Mouse (Mus musculus): Measurements from ENCODE around the gene Samd4b.
"Not testable (repeated sequence)": the region's sequence is repeated elsewhere in the genome, so short reads cannot be mapped to it uniquely, and the experiment has no call there.

Gene Samd4b

DNA sequence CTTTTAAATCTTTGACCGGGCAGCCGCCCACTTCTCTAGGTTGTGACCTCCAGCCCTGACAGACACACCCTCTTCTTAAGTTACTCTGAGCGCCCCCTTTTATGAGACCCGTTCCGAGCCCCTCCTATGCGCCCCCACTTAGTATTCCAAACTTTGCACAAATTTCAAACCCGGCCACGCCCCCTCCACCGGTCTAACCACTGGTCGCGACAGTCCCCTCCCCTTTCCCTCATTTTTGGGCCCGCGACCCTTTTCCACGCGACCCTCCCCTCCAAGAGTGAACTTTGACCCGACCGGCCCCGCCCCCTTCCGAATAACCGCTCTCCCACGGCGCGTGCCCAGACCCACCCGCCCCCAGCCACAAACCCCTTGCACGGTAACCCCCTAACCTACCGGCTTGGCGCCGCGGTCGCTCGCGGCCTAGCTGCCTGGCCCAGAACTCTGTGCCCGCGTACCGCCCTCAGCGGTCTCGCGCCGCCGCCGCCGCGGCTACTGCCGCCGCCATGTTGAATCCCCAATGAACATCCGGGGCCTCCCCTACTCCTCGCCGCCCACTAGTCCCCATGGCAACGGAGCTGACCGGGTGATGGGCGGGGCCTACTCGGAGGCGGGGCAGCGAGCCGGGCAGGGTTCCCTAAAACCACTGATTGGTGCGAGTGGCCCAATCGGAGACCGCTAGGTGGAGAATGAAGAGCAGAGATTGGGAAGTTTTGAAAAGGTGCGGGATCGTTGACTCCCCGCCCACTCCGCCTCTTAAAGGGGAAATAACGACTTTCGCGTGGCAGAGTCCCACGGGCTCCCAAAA is at the start of gene Samd4b, which contains the start of gene Pak4:
Gene Samd4b, minus strand, starts transcription at position 503 of the 805 bp plus-strand sequence.
Gene Pak4, minus strand, starts transcription at position 544 of the 805 bp plus-strand sequence.
- DNase-seq (ENCODE audit: extremely low read depth, insufficient read length, low spot score) = peak; percentile 96

DNA sequence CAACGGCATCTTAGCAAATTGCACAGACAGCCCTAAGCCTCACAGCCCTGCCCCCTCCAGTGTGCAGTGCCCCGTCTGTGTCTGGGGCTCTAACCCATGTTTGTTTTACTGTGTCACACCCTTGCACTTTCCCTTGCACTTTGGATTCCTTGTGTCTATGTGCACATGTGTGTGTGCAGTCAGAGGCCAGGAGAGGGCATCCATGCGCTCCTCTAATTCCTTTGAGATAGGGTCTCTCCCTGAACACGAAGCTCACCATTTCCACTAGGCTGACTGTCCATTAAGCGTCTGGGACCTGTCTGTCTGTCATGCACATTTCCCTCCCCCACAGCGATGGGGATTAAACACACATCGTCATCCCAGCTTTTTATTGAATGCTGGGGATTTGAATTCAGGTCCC is 49.1 kb upstream of the Samd4b start:
- no peak for DNase-seq (ENCODE audit: extremely low read depth, insufficient read length, low spot score)

DNA sequence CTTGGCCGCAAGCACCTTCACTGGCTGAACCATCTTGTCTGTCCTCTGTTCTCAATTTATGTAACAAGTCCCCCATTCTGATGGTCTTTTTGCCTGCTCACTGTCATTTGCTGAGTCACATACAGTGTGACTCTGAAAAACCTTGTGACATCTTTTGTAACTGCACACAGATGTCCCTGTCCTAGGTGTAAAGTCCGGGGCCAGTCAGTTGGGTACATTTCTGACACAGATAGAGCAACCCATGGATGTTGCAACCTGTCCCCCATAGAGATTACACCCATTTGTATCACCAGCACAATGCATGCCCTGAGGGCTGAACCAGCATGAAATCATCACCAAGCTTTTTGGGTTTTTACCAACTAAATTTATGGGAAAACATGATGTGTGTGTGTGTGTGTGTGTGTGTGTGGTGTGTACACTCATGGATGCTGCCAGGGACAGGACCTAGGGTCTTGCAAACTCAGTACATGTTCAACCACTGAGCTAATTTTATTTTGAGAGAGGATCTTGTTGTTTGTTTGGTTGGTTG is 48.1 kb upstream of the Samd4b start:
- DNase-seq (ENCODE audit: extremely low read depth, insufficient read length, low spot score) = no peak

DNA sequence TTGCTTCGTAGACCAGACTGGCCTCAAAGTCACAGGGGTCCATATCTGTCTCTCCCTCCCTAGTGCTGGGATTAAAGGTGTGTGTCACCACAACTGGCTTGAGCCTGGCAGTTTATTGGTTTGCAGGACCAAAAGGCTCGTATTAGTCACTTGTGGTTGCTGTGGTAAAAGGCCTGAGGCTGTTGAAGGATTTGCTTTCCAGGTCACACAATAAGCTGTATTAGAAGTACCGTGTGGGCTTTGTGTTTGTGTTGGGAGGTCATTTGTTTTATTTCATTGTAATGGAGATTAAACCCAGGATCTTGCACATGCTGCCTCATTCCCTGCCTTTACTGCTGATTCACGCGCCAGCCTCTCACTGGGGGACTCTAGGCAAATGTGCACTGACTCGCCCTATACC is 47.4 kb upstream of the Samd4b start:
- DNase-seq (ENCODE audit: extremely low read depth, insufficient read length, low spot score) = peak; percentile 45

DNA sequence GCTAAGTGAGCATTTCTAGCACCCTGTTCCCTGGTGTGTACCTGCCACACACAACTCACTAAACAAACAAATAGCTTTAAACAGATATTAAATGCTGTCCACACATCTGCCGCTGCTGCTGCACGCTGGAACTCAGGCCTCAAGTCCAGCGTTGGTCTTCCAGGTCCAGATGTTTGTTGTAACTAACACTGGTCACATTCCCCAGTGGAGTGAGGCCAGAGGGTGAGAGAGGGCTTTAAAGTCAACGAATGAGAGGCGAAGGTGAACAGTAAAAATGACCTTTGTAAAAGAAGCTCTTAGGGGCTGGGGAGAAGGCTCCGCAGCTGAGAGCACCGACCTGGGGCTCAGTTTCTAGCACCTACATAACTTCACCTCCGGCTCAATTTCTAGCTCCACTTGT is 43.6 kb upstream of the Samd4b start:
- DNase-seq (ENCODE audit: extremely low read depth, insufficient read length, low spot score) = no peak

DNA sequence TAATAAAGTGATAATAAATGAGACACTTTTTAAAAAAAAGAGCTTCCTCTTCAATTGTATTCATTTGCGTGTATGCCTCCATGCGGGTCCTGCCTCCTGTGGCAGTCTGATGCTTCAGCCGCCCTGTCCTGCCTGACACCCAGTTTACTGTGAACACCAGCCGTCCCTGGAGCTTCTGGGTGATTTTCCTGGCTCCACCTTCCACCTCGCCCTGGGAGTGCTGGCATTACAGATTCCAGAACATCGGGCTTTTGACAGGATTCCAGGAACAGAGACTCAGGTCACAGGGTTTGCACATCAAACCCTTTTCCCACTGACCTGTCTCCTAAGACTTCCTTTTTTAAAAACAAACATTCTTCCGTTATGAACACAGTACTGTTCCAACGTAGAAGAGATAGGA is 39.6 kb upstream of the Samd4b start:
- DNase-seq (ENCODE audit: extremely low read depth, insufficient read length, low spot score) = no peak

DNA sequence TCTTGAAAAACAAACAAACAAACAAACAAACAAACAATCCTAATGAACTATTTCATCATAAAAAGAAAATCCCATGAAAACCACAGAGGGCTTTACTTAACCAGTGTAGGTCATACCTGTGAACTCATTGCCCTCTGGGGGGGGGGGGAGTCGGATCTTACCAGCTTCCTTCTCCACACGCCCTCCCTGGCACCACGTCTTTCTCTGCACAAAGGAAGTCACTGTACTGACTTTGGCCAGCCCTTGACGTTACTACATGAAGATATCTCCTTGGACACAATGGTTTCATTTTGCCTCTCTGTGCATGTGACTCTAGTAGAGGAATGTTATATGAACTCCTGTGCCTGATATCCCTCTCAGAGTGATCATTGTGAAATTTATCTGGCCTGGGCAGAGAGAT is 36.2 kb upstream of the Samd4b start:
- no peak for DNase-seq (ENCODE audit: extremely low read depth, insufficient read length, low spot score)

DNA sequence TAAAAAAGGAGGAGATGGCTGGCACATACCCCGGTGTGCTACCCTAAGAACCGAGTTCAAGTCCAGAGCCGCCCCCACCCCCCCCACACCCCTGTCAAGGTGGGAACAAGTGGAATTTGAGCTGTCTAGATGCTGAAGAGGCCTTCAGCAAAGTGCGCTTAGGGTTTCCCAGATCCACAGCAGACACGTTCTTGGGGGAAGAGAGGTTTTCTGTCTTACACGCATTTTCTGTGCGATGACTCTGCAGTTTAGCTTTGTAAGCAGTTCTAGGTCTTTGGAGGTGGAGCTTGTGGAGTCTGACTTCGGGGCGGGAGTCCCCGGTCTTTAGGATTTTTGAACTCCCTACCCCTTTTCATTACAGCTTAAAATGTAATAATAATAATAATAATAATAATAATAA is 33.1 kb upstream of the Samd4b start, which contains the start of gene Acp7:
Gene Acp7, minus strand, starts transcription at position 260 of the 400 bp plus-strand sequence.
- DNase-seq (ENCODE audit: extremely low read depth, insufficient read length, low spot score) = no peak

DNA sequence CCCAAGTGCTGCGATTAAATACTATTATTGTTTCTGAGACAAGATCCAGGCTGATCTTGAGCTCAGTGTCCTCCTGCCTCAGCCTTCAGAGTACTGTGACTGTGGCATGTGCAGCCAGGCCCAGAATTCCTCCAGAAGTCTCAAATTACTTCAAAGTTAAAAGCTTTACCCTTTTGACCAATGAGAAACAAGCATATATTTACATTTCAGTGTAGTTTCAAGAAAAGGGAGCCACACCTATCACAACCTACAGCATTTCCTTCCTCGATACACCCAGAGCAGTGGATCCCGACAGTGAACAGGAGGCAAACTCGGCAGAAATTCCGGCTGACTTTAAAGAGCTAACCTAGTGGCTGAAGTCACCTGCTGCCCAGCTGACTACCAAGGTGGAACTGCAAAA is 26.8 kb upstream of the Samd4b start:
- DNase-seq (ENCODE audit: extremely low read depth, insufficient read length, low spot score) = no peak

DNA sequence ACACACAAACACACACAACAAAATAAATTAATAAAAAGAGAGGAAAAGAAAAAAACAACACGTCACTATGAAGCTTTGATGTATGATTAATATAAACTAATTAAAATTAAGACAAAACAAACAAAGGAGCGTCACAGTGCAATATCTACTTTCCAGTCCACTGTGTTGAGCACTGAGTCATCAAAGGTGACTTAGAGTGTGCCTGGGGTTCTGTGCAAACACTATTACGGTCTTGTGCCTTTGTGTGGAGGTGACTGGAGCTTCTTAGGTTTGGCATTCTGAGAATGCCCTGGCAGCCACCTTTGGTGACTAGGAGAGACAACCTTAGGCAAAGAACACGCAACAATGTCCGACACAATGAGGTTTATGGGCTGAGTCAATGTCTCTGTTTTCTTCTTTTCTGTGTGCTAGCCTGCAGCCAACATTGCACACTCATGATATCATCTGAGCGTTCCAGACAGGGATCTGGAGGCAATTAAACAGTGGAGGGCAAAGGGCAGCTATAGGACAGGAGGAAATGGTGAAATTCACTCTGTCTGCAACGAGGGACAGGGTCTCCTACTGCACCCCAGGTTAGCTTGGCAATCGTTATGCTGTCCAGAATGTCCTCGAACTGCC is 21.3 kb upstream of the Samd4b start:
- no peak for DNase-seq (ENCODE audit: extremely low read depth, insufficient read length, low spot score)

DNA sequence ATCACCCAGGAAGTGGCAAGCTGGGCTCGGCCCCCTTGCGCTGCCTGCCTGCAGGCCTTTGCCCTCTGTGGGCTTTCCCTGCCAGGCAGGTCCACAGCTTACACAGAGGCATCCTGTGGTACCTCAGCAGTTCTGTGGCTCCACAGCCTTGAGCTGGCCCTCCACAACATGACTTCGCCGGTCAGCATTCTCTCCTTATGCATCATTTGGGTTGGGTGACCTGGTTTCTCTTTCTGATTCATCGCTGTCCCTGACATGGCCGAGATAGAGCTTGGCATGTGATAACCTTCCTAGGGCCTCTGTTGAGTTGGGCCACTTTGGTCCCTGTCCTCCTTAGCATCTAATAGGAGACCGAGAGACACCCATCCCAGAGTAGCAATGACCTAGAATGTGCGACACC is 8.0 kb upstream of the Samd4b start:
- peak; percentile 36 for DNase-seq (ENCODE audit: extremely low read depth, insufficient read length, low spot score)

DNA sequence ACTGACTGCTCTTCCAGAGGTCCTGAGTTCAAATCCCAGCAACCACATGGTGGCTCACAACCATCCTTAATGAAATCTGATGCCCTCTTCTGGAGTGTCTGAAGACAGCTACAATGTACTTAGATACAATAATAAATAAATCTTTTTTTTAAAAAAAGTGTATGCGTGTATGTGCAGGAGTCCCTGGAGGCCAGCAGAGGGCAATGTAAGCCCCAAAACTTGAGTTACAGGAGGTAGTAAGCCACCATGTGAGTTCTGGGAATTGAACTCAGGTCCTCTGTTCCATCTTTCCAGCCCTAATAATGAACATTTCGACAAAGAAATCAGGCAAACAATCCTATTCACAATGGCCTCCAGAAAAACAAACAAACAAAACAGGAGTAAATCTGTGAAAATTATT is 5.8 kb upstream of the Samd4b start:
- not testable (repeated sequence) for DNase-seq (ENCODE audit: extremely low read depth, insufficient read length, low spot score)

DNA sequence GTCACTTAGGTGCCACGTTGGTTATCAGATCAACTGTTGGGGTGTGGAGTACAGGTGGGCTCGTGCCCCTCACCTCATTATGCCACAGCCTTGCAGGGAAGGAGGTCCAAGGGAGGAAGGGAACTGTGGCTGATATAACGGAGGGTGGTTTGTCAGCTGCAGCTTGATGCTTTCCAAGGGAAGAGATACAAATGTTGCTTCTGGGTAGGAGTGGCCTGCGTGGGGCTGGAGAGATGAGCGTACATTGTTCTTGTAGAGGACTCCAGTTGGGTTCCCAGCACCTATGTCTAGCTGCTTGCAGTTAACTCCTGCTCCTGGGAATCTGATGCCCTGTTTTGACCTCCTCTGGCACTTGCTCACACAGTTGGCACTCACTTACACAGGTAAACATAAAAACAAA is 5.2 kb upstream of the Samd4b start:
- DNase-seq (ENCODE audit: extremely low read depth, insufficient read length, low spot score) = no peak

DNA sequence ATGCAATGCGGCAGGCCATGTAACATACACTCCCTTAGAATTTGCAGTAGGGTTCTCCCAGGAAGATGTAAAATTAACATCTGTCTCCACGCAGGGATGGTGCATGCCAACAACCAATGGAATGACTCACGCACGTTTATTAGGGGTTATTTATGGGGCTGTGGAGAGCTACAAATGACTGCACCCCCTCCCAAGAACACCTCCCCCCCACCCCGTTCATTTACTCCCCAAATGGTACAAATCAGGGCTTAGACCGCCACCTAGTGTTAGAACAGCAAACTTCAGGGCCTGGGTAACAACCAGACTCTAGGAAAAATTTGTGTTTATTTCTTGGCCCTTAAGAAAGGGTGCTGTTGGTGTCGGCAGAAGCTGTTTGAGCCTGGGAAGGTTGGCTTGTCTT is 3.7 kb upstream of the Samd4b start:
- DNase-seq (ENCODE audit: extremely low read depth, insufficient read length, low spot score) = no peak

DNA sequence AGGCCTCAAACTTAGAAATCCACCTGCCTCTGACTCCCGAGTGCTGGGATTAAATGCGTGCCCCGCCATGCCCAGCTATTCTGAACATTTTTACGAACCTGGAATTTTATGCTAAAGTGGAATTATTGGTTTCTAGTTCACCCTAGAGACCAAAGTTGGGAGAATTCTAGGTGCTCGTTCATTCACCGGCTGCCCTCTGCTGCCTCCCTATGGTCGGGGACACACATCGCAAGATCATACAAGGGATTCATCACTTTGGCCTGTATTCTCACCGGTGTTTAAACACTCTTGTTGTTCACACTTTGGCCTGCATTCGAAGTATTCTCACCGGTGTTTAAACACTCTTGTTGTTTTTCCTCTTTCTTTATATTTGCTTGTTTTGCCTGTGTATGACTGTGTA is 3.1 kb upstream of the Samd4b start:
- DNase-seq (ENCODE audit: extremely low read depth, insufficient read length, low spot score) = no peak

DNA sequence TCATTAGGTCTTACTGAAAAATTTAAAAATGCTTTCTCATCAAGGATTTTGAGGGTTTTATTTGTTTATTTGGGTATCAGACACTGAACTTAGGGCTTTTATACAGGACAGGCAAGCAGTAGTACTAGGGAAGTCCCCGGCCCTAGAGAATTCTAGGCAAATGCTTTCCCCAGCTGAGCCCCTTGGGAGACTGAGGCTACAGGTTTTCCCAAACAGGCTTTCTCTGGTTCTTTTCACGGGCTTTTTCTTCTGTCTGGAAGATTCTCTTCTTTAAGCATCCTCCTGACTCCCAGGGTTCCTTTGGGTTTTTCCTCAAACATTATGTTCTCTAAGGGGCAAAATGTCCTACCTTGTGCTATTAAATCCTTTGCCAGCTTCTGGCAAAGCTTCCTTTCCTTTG is 1.0 kb upstream of the Samd4b start:
- DNase-seq (ENCODE audit: extremely low read depth, insufficient read length, low spot score) = no peak

DNA sequence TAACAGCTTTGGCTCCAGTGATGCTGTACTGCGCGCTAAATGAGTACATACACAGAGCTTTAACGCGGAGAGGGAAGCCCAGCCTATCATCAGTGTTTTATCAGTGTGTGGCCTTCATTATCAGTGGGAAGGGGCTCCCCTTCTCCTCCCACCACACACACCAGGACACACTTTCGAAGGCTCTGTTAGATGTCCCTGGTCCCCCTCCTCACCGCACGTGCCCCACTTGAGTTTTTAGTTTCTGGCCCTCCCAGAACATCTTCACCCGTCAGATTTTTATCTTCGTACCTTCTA is 720 bp downstream of the Samd4b start:
- DNase-seq (ENCODE audit: extremely low read depth, insufficient read length, low spot score) = no peak

DNA sequence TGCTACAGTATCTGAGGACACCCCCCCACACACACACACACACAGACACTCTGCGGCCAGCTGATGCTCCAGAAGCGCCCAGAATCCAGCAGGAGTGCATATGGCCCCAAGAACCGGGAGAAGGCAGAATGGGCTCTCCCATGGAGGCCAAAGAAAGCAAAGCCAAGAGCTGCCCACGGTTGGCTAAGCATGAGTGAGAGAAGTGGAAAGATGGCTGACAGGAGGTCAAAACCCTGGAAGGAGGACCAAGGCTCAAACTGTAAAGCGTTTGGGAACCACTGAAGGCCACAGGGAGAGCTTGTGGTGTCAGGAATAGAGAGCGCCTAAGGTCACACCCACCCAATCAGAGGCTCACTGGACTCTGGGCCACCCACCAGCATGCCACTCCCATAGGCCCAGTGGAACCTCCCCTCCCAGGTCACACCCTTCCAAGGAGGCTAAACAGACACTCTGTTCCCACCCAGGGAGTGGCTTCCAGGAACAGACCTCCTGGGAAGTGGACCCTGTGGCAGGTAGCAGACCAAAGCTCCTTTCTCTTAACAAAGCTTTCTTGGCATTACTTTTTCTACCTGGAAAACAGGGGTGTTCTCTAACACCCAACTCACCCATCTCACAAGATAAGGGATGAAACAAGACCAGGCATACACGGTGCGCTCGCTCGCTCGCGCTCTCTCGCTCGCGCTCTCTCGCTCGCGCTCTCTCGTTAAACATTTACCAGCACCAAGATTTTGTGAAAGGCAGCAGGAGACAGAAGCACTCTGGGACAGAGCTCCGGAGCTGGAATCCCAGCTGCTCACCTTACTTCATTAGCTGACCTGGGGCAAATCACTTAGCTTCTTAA is 1.3 kb downstream of the Samd4b start:
- DNase-seq (ENCODE audit: extremely low read depth, insufficient read length, low spot score) = peak; percentile 35

DNA sequence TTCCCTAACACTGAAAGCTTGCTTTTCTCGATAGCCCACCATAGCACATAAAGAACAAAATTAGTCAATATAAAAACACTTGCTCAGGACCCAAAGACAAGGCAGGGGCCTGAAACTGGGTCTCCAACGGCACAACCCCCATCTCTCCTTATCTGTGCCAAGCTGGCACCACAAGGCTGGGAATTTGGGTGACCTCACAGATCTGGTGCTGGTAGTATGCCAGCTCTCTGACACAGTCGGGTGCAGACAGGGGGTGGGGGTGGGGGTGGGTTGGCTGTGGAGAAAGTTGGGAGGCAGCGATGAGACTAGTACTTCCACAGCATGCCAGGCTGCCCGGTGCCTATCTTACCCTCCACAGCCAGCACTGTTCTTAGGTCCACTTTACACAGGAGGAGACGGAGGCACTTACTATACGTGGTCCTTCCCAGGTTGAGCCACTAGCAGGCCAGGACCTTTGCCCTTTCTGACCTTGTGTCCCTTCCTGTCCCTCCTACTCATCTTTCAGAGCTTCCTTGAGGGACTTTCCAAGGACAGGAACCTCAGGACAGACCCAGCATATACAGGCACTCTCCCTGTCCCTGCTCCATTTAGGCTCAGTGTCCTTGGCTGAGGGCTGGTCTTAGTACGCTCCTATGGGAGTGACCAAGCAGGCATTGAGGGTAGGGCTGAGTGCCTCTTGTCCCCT is 2.1 kb downstream of the Samd4b start:
- no peak for DNase-seq (ENCODE audit: extremely low read depth, insufficient read length, low spot score)

DNA sequence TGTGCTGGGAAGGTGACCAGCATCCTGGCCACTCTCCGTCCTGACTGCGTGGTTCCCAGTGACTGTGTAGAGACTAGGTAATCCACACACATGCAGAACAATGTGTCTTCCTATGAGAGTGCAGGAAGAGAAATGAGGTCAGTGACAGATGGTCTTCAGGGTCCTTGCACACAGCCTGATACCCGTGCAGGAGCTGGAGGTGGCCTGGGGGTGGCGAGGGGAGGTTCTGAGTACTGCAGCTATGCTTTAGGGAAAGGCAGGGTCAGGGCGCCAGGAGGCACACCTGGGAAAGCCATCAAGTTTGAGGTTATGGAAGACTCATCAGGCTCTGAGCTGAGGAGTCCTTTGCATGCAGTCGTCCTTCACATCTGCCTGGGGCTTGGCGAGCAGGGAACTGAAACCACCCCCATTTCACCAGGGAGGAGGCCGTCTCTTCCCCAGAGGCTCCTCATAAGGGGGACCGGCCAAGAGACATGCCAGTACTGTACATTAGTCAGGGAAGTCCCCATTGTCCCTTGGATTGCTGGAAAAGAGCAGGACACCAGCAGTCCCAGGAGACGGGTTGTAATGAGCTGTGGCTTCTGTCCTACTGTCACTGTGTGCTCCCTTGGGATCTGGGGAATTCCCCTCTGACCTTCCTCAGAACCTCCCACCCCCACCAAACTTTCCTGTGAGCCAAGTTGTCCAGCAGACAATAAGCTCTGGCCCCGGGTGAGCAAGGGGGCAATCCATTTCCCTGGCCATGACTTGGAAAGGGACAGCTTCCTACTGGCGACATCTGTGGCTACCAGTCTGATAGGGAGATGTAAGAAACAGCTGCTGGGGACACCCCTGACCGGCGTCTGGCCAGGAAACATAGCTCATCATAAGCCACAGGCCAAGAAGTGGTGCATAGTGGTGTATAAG is 4.5 kb downstream of the Samd4b start:
- peak; percentile 67 for DNase-seq (ENCODE audit: extremely low read depth, insufficient read length, low spot score)

Data from 3134 (cell line).